Mouse (Mus musculus) gastrocnemius, postnatal 10 days (tissue): ENCODE results near the gene Coil. TPM values are rescaled to one million over a fixed set of nuclear protein-coding genes. Genes with fewer than 3 reads are reported as not detected.
A peak's percentile ranks its signal among the peaks of the same experiment; 100 is the strongest.

Source experiments
- DNase-seq: peaks from one replicate; pipeline ENCODE4 v3.0.0; 2021; ENCODE audit warnings: mixed read lengths
- long read RNA-seq, 2 experiments: library from polyadenylated mRNA; stranded (forward); transcript quantifications; one replicate each; pipeline ENCODE4 v2.0.0; 2021
- total RNA-seq, 2 experiments: library from RNA; stranded (reverse); gene quantifications; 2 replicates each; pipeline ENCODE4 v1.2.3; 2021

Gene Coil
- total RNA-seq, result 1 to 10 TPM; 3.9 to 5.7 TPM
- long read RNA-seq, experiment 1, transcript Coil-201 (7 exons, 2,607 nt), result major isoform, 13 of 18 reads
- long read RNA-seq, experiment 1, partial matches to known transcripts, result 1 of 18 reads
- long read RNA-seq, experiment 1, other reads (novel, unspliced or antisense), result 4 of 18 reads
- long read RNA-seq, experiment 2, transcript Coil-201 (7 exons, 2,607 nt), result major isoform, 8 of 9 reads
- long read RNA-seq, experiment 2, partial matches to known transcripts, result 0 of 9 reads
- long read RNA-seq, experiment 2, other reads (novel, unspliced or antisense), result 1 of 9 reads

DNA sequence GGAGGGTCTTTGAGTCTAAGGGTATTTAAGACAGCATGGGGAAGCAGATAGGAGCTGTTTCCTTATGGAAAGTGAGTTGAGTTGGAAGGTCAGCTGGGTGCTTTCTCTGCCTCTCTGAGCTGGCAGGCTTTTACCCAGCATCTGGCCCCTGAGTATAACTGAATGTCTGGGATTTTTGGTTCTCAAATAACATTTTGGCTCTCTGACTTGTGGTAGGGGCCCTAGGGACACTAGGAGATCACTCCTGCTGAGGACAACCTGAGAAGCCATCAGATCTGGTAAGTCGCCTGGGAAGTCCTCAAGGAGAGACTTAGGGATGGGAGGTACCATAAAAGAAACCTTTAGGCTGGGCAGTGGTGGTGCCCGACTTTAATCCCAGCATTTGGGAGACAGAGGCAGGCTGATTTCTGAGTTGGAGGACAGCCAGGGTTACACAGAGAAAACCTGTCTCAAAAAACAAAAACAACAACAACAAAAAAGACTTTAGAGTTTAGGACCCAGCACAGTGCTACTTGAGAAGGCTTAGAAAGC is at the start of gene Coil:
Gene Coil, plus strand, starts transcription at position 51 of the 531 bp plus-strand sequence.
- DNase-seq, result no peak

DNA sequence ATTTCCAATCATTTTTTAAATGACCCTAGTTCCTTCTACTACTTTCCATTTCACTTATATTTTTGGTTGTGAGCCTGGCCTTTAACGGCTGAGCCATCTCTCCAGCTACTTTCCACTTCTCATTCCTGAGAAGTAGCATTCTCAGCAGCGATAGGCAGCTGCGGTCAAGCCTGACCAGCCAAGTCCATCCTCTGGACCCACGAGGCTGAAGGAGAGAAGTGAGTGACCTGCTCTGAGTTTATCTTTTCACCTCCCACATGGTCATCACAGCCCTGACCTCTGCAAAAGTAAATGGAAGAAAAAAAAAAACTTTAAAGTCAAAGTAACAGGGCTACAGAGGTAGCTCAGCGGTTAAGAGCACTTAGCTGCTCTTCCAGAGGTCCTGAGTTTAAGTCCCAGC is 43.5 kb upstream of the Coil start:
- DNase-seq, result no peak

DNA sequence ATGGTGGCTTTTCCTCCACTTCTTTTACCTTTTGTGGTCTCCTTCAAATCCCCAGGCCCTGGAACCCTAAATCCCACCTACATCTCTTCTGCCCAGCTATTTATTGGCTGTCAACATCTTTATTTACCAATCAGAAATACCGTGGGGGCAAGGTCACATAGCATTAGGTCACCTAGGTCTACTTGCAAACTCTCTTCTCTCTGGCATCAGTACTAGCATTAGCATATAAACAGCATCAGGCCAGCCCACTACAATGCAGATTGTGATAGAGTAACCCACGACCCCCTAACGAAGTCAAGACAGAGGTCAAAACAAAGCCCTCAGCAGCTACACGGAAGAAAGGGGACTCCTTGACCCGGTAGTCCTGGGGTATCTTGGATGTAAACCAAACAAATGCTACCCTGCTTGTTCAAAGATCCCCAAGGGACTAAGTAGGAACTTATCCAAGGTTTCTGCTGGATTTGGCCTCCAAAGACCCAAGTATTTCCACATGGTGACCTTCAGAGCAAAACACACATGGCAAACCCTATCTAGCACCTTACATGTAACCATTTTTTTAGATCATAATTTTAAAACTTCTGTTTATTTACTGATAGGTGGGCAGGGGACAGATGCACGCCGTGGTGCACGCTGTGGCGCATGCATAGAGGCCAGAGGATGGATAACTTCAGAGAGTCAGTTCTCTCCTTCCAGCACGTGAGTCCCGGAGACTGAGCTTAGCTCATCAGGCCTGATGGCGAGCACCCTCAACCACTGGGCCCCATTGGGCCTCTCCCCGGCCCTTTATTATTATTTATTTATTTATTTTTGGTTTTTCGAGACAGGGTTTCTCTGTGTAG is 38.1 kb upstream of the Coil start:
- no peak for DNase-seq

DNA sequence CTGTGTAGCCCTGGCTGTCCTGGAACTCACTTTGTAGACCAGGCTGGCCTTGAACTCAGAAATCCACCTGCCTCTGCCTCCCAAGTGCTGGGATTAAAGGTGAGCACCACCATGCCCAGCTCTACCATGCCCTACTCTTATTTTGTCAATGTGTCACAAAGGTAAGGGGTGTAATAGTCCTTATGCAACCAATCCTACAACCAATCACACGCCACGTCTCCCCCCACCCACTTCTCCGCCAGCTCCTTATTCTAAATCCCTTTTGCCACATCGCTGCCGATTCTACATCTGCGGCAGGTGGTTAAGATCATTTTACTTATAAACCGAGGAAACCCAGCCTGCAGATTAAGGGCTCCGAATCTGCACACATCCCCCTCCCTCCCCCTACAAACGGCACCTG is 37.0 kb upstream of the Coil start:
- no peak for DNase-seq

DNA sequence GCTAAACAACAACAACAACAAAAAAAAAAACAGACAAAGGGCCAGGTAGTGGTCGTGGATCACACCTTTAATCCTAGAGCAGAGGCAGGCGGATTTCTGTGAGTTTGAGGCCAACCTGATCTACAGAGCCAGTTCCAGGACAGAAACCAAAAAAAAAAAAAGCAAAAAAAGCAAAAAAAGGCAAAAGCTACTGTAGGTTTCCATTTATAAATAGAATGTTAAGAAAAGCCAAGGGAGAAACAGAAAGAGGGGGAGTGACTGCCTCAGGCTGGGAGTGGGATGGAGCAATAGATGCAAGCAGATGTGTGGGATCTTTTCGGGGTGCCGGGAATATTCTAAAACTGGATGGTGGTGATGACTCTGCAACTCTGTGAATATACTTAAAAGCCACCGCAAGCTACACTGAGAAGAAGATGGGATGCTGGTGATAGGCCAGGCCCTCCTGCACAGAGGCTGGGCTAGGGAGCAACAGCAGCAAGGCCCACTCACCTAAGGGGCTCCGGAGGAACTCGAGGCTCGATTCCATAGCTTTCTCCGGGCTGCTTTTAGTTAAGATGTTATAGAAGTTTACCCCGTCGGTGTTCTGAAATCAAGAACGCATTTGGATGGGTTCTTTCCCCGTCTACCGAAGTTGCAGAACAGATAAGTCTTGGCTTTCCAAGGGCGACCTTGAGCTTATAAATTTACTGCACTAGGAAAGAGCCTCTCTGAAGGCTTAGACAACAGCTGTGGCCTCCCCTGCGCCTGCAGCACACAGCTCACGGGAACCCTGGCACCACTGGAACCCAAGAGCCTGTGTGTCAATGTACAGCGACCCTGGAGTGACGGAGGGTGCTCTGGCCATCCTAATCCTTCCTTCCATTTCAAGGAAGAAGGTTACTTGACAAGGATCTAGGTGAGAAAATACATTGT is 35.7 kb upstream of the Coil start:
- DNase-seq, result no peak

DNA sequence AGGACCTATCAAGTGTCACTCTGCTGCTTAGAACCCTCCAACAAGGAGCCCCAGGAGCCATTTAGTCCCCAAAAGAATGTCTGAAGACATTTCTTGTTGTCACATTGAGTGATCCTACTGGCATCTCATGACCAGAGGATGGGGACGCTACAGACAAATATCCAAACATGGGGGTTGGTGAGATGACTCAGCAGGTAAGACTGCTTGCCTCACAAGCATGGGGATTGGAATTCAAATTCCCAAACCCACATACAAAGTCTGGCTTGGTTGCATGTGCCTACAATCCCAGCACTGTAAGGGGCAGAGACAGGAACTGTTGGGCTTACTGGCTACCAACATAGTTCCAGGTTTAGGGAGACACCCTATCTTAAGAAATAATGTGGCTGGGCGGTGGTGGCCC is 32.2 kb upstream of the Coil start:
- no peak for DNase-seq

DNA sequence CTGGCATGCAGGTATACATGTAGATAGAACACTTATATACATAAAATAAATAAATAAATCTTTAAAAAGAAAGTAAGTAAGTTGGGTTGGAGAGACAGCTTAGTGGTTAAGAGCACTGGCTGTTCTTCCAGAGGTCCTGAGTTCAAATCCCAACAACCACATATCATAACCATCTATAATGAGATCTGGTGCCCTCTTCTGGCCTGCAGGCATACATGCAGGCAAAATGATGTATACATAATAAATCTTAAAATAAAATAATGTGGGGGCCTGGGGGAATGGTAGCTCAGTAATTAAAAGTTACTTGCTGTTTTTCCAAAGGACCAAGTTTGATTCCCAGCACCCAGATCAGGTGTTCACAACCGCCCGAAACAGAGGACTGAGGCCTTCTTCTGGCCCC is 31.3 kb upstream of the Coil start:
- DNase-seq, result no peak

DNA sequence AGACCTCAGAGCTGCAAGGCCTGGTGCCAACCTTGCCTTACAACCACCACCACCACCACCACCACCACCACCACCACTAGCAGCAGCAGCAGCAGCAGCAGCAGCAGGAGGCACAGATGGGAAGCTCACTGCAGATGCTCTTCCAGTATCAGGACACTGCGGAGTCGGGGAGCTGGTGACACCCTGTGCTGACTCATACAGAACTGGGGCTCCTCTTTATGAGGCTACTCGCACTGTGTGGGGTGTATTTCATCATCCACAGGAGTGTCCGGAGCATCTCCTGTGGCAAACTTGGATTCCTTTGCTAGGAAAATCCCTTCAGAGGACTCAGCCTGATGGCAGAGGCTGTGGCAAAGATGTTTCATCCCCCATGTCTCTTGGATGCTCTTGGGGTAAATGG is 30.4 kb upstream of the Coil start:
- no peak for DNase-seq

DNA sequence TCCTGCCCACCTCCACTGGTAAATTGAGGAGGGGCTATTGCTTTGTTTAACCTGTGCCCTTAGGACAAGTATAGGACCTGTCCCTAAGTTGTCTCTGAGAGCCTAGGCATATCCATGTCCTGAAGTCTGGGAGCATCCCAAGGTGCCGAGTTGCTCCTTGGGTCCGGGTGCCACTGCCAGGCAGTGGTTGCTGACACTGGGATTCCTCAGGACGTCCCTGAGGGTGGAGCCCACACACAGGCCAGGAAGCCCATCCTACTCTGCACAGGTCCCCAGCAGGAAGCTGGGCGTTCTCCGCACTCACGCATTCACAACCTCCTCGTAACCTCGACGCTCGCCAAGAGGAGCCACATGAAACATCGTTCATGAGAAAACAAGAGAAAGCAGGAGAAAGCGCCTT is 28.6 kb upstream of the Coil start:
- DNase-seq, result no peak

DNA sequence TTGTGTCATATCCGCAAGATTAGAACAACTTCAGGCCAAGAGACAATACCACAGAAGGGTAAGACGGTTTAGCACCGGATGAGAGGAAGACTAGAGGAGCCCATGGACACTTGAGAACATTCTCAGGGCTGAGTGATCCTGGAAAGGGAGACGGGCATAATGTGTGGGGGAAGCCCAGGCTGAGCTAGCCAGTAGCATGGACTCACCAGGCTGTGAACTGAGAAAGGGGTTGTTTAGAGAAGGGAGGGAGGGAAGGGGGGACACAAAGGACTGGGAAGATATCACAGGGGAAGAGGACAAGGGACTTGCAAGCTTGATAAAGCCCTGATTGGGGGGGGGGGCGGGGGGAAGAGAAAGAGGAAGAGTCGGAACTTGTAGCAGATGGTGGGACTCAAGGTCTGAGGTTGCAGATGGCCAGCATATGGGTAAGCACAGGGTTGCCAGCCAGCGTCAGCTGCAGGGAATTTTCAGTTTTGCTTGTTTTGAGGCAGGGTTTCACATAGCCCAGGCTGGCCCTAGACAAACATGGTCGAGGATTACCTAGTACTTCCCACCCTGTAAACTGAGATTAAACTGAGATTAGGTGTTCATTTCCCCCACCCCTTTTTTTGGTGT is 24.0 kb upstream of the Coil start:
- no peak for DNase-seq

DNA sequence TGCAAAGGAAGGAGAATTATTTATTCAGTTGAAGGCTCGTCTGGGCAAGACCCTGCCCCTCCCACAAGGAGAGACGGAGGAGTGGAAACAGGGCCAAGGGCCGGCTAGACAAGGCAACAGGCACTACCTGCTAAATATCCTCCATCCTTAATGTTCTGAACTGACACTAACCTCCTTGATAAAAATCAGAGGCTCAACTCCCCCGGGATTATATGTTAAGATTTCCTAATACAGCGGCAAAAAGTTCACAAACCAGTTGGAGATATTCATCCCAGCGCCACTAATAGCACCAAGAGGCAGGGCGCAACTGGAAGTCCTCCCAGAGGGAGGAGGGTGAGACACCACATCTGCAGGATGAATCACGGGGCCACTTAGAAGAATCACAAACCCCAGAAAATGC is 21.2 kb upstream of the Coil start:
- DNase-seq, result no peak

DNA sequence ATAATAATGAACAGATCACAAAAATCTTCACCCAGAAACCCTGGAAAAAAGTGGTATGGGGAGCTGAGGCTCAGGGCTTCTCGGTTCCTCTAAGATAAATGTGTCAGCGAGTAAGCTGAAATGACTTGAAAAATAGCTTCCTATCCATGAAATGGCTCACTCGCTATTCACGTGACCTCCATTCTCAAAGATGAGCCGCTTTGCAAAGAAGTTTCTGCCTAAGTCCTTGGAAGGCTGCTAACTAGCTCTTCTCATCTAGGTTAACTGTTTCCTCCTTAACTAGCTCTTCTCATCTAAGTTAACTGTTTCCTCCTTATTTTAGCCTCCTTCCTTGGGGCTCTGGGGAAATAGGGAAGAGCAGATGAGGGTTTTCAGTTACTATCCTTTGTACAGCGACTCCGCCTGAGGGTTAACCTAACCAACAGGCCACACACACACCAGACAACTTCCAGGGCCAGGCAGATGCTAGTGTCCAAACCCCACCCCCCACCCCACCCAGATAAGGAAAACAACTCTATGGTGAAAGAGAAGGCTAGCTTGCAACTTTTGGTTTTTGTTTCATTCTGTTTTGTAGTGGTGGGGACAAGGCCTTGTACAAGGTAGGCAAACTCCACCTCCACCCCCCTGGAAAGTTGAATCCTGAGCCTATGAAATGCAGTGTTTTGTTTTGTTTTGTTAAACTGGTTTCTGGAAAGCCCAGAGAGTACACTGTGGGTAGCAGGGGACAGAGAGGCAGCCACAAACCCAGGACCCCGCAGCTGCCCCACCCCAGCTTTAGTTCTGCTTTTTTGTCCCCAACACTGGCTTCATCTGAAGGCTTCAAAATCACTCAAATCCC is 20.0 kb upstream of the Coil start:
- no peak for DNase-seq

DNA sequence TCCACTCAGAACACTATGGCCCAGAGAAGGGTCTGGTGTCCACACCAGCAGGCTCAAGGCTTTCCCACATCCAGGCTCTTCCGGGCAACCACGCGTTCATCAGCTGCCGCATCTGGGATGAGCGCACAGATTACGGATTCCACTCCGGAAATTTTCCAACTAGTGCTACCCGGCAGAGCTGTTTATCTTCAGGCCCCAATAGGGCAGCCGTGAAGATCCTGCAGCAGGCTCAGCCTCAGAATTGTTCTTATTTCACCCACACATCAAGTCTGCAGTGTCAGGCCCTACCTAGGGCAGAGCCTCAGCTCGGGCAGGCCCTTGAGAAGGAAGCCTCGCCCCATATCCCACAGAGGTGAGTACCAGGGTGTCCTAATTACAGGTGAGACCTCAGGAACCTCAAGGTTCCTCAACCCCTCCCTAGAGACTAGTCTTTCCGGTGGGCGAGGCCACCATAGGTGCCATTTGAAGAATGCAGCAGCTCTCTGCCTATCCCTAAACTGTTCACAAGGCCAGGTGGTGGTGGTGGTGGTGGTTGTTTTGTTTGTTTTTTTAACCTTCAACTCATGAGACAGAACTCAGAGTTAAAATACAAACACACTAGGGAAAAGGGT is 19.3 kb upstream of the Coil start:
- DNase-seq, result no peak

DNA sequence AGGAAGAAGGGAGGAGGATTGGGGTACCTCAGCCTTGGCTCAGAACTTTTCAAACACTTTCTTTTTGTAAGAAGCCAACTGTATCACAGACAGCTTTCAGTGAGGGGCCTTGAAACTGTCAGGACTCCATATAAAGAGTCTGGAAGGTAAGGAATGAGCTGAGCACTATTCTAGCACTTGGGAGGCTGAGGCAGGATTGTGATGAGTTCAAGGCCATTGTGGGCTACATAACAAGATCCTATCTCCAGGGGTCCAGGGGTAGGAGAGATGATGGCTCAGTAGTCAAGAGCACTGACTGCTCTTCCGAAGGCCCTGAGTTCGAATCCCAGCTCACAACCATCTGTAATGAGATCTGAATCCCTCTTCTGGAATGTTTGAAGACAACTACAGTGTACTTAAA is 18.5 kb upstream of the Coil start:
- no peak for DNase-seq

DNA sequence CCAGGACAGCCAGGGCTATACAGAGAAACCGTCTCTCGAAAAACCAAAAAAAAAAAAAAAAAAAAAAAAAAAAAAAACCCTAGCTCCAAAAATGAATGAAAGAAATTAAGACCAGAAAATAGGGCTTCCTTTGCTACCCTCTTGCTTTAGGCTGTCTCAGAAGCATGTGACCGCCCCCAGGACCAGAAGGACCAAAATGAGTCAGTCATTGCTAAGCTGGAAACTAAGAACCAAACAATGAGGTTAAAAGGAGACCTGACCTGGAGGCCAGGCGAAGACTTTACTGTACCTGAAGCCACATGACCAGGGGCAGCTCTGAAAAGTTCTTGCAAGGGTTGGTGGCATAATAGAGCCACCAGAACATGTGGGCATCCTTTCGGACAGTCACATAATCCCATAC is 17.9 kb upstream of the Coil start:
- DNase-seq, result no peak

DNA sequence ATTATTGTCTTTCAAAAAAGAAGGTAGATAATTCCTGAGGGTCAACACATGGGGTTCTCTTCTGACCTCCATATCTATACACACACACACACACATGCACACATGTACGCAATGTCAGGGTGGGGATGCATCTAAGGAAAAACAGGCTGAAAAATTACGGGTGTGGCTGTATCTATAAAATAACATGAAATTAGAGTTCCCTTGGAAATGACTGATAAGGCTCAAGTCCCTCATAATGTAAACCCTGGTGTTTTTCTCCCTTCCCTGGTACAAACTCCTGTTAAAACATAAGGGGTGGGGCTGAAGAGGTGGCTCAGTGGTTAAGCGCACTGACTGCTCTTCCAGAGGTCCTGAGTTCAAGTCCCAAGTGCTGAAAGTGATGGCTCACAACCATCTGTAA is 16.5 kb upstream of the Coil start:
- DNase-seq, result no peak

DNA sequence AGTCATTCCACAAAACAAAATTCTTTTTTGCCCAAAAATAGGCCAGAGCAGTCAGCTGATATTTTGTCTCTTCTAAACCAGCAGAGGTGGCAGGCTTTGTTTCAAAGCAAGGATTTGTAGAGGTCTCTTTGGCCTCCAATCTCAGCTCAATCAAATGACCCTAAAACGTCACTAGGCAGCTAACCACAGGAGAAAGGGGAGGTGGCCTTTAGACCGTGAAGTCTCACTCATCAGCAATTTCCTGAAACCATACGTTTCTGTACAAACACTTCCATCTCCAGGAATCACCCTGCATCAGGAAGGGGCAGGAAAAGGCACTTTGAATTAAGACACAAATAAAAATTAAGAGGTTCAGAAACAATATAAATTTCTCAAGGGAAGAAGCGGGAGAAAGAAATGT is 15.2 kb upstream of the Coil start:
- DNase-seq, result no peak

DNA sequence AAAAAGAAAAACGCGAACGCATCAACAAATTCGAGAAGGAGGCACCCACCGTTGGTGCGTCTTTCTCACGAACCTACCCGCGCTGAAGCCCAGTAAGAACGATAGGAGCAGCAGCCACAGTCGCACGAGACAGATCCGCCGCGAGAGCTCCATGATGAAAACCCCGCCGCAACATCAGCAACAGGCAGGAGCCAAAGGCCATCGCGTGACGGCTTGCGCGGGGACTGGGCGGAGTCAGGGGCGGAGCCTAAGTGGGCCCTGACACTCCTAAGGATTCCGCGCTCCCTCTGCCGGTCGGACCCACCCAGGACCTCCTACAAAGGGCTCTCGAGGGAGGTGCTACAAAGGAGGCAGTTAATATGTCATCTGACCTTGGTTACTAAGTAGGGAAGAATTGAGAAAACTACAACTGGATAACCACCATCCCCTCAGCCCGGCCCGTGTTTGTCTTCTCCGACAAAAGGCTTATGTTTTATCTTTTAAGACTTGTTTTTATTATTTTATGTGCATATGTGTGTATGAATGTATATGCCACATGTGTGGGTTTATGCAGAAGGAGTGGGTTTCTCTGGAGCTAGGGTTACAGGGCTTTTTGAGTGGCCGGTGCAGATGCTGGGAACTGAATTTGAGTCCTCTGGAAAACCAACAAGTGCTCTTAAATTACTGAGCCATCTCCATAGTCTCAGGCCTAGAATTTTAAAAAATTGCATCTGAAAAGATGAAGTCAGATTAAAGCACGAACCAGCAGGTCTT is 14.7 kb upstream of the Coil start, which contains the start of gene Scpep1:
Gene Scpep1, minus strand, starts transcription at position 249 of the 753 bp plus-strand sequence.
- peak; percentile 97 for DNase-seq

DNA sequence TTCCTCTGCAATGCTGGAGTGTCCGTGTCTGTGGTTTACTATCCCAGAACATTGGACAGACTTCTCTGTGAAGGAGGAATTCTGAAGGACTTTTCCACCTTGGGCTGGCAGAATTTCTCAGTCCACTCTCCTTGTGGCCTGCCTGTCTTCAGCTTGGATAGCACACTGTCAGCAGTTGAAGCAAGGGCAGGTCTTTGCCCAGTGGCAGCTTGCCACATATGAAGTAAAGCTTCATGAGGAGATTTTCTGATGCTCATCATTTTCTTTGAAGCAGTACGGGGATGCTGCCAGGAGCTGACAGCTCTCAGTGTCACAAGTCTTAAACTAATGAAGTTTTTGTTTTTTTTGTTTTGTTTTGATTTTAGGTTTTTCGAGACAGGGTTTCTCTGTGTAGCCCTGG is 11.2 kb upstream of the Coil start:
- DNase-seq, result no peak

DNA sequence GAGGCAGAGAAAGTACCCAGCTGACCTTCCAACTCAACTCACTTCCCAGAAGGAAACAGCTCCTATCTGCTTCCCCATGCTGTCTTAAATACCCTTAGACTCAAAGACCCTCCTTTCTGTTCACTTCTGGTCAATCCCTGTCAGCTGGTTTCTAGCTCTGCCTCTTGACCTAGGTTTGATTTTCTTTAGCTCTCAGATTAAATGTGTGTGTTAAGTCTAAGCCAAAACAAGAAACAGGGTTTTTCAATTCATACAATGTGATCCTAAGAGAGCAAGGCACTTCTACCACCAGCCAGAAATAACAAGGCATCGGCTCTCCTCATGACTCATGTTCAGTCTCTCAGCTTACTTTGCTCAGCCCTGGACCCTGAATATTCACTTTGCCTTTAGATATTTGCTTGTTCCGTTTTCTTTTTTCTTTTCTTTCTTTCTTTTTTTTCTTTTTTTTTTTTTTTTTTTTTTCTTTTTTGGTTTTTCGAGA is 3.1 kb upstream of the Coil start, which contains the start of gene Elobl:
Gene Elobl, minus strand, starts transcription at position 51 of the 481 bp plus-strand sequence.
- DNase-seq, result no peak
